In the genomic region with DNA sequence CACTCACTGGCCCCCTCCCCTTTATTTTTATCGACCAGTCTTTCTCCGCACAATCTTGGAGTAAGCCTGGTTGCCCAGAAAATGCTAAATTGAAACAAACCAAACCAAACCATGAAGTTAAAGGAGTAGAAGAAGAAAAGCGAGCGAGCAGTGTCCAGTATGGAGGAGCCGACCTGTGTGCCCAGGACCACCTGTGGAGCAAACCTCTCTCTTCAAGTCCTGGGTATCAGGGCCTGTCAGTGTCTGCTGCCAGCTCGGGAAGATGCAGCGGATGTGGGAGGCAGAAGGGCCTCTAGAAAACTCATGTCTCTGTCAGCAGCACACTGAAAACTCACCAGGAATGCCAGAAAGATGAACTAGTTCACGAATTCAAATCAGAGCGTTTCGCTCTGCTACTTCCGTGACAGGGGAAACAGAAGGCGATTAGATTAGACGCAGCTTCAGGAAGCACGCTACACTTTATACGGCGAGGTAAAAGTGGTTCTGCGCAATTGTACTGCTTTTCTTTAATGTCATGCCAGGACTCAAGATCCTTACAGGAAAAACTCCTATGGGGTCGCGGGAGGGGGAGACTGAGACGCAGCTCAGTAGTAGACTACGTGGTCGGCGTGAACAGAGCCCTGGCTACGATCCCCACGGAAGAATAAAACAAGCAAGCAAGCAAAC, we compare ENCODE assay signal across 8 mouse cellular contexts. TPM values are rescaled to one million over a fixed set of nuclear protein-coding genes. Genes with fewer than 3 reads are reported as not detected.
A peak's percentile ranks its signal among the peaks of the same experiment; 100 is the strongest.
DNase-seq lines count a peak whose midpoint lies in the region; ATAC-seq and TF ChIP-seq lines count a peak whose summit lies in the region.

No protein-coding gene starts in this region.

- H3K4me3 ChIP-seq in heart, embryonic 10.5 days = peak overlapping the region; percentile 65
- H3K4me3 ChIP-seq in ES-E14 (ENCODE audit: insufficient read depth in 1 of 2, low read depth in 1 of 2, low read length in 2 of 2, poor library complexity in 1 of 2, severe bottlenecking in 1 of 2) = peak overlapping the region; percentile 15 to 50; a peak in 3 of 4 replicates
- H3K4me3 ChIP-seq in forebrain, embryonic 14.5 days (ENCODE audit: low read depth, low read length) = peak overlapping the region; percentile 35
- peak overlapping the region; percentile 35 for H3K4me3 ChIP-seq in limb, embryonic 11.5 days (ENCODE audit: low read depth, low read length)
- H3K4me3 ChIP-seq in midbrain, embryonic 16.5 days (ENCODE audit: low read depth, low read length) = peak overlapping the region; percentile 43

- no peak overlapping the region for H3K9ac ChIP-seq in ES-E14 (ENCODE audit: insufficient read depth, low read depth, low read length, poor library complexity, severe bottlenecking)
- peak overlapping the region; percentile 48; the same call in 1 of the 2 replicates for H3K9ac ChIP-seq in forebrain, embryonic 14.5 days (ENCODE audit: low read length)
- peak overlapping the region; percentile 48 for H3K9ac ChIP-seq in limb, embryonic 11.5 days (ENCODE audit: low read length)
- H3K9ac ChIP-seq in midbrain, embryonic 16.5 days (ENCODE audit: low read depth, low read length) = peak overlapping the region; percentile 37

- H3K27ac ChIP-seq in heart, embryonic 10.5 days = peak overlapping the region; percentile 59
- no peak overlapping the region for H3K27ac ChIP-seq in ES-E14 (ENCODE audit: insufficient read depth, low read depth, low read length, poor library complexity, severe bottlenecking)
- 0 out of 2 replicates have a peak overlapping the region, but pooled peaks have one; percentile 21 for H3K27ac ChIP-seq in forebrain, embryonic 14.5 days (ENCODE audit: low read depth, low read length)
- H3K27ac ChIP-seq in limb, embryonic 11.5 days (replicated peaks; ENCODE audit: low read depth, low read length) = no peak overlapping the region
- no peak overlapping the region for H3K27ac ChIP-seq in midbrain, embryonic 16.5 days (ENCODE audit: low read length)

- no peaks in the 10 kb centered on the region for H3K9me3 ChIP-seq in heart, embryonic 10.5 days
- no peaks in the 10 kb centered on the region for H3K9me3 ChIP-seq in ES-E14 (ENCODE audit: control insufficient read depth, insufficient read depth, low read depth, low read length)
- H3K9me3 ChIP-seq in forebrain, embryonic 14.5 days (replicated peaks; ENCODE audit: control insufficient read depth, low read length) = no peaks in the 10 kb centered on the region
- H3K9me3 ChIP-seq in limb, embryonic 11.5 days (ENCODE audit: control insufficient read depth, low read length) = no peaks in the 10 kb centered on the region
- H3K9me3 ChIP-seq in midbrain, embryonic 16.5 days (replicated peaks; ENCODE audit: control insufficient read depth, low read length, poor library complexity, severe bottlenecking) = no peaks in the 10 kb centered on the region

- DNase-seq in heart, embryonic 10.5 days (ENCODE audit: low spot score) = no peak
- no peak for DNase-seq in heart, adult 9 months (ENCODE audit: low spot score in 2 of 2)
- no peak for DNase-seq in ES-E14 (ENCODE audit: low read depth, low spot score)
- DNase-seq in forebrain, embryonic 14.5 days (ENCODE audit: low spot score) = peak; percentile 47
- no peak for DNase-seq in limb, embryonic 11.5 days (ENCODE audit: low spot score)
- DNase-seq in layer of hippocampus, postnatal 25 days (ENCODE audit: extremely low spot score in 1 of 2, low spot score in 1 of 2) = no peak
- no peak for DNase-seq in urinary bladder, postnatal 36 days (ENCODE audit: low spot score in 2 of 2)

- H3K4me2 ChIP-seq in forebrain, embryonic 14.5 days (ENCODE audit: low read length) = peak overlapping the region; percentile 88
- H3K4me2 ChIP-seq in limb, embryonic 11.5 days (ENCODE audit: low read depth, severe bottlenecking) = peak overlapping the region; percentile 90
- peak overlapping the region; percentile 74 for H3K4me2 ChIP-seq in midbrain, embryonic 16.5 days (ENCODE audit: low read length)

- H3K27me3 ChIP-seq in heart, embryonic 10.5 days (ENCODE audit: insufficient read depth, poor library complexity, severe bottlenecking) = peaks cover 22% of the 10 kb centered on the region
- 0 out of 2 replicates have a peak, but pooled peaks cover 8% of the 10 kb centered on the region for H3K27me3 ChIP-seq in forebrain, embryonic 14.5 days (replicated peaks; ENCODE audit: control insufficient read depth, insufficient read depth, low read length)
- no peaks in the 10 kb centered on the region for H3K27me3 ChIP-seq in limb, embryonic 11.5 days (ENCODE audit: control insufficient read depth, insufficient read depth, low read length)
- peaks cover 3% of the 10 kb centered on the region for H3K27me3 ChIP-seq in midbrain, embryonic 16.5 days (ENCODE audit: control insufficient read depth, insufficient read depth, low read depth, low read length)

- in situ Hi-C loops in ES-E14 (cut with MboI; ENCODE audit: low sequenced_read_pairs in 2 of 2, unreplicated experiment in 2 of 2) = no loop called here

- 0 out of 2 replicates have a peak, but pooled peaks have one; percentile 3 for ATAC-seq in forebrain, embryonic 14.5 days
- no peak for ATAC-seq in limb, embryonic 11.5 days (ENCODE audit: insufficient number of reproducible peaks, low FRiP score, low TSS enrichment, low read depth)
- no peak for ATAC-seq in midbrain, embryonic 16.5 days

- 5% methylated on average over 25 of the region's 25 CpGs for WGBS in heart, embryonic 10.5 days
- WGBS in forebrain, embryonic 14.5 days = 5% methylated on average over 25 of the region's 25 CpGs
- WGBS in limb, embryonic 11.5 days = 5% methylated on average over 25 of the region's 25 CpGs
- 3% methylated on average over 25 of the region's 25 CpGs for WGBS in midbrain, embryonic 16.5 days

- H3K4me1 ChIP-seq in heart, embryonic 10.5 days = peaks cover 51% of the 10 kb centered on the region
- peaks cover 0 to 18% of the 10 kb centered on the region in 2 experiments; a peak in 2 of 4 replicates for H3K4me1 ChIP-seq in ES-E14 (ENCODE audit: control insufficient read depth in 2 of 2, insufficient read depth in 2 of 2, low read length in 2 of 2, poor library complexity in 1 of 2)
- peaks cover 19% of the 10 kb centered on the region for H3K4me1 ChIP-seq in forebrain, embryonic 14.5 days (ENCODE audit: control insufficient read depth, insufficient read depth, low read length)
- H3K4me1 ChIP-seq in limb, embryonic 11.5 days (ENCODE audit: control insufficient read depth, insufficient read depth, low read length) = peaks cover 34% of the 10 kb centered on the region
- H3K4me1 ChIP-seq in midbrain, embryonic 16.5 days (ENCODE audit: control insufficient read depth, insufficient read depth, low read length) = peaks cover 30% of the 10 kb centered on the region

- H3K36me3 ChIP-seq in heart, embryonic 10.5 days = no peaks in the 10 kb centered on the region
- H3K36me3 ChIP-seq in ES-E14 (ENCODE audit: control insufficient read depth, insufficient read depth, low read length, poor library complexity, severe bottlenecking) = no peaks in the 10 kb centered on the region
- H3K36me3 ChIP-seq in forebrain, embryonic 14.5 days (ENCODE audit: control insufficient read depth, insufficient read depth, low read length) = no peaks in the 10 kb centered on the region
- no peaks in the 10 kb centered on the region for H3K36me3 ChIP-seq in limb, embryonic 11.5 days (ENCODE audit: control insufficient read depth, insufficient read depth, low read length)
- no peaks in the 10 kb centered on the region for H3K36me3 ChIP-seq in midbrain, embryonic 16.5 days (ENCODE audit: control insufficient read depth, insufficient read depth, low read length)

TF ChIP-seq in ES-E14, 5 proteins besides CTCF, POLR2A, EP300 and RAD21:
- TF ChIP-seq HCFC1 (IDR thresholded peaks at IDR 0.05; ENCODE audit: borderline replicate concordance, insufficient read depth, low read length) (no peak), ZC3H11A (IDR thresholded peaks at IDR 0.05; ENCODE audit: borderline replicate concordance, low read depth, low read length) (no peak), ZNF384 (IDR thresholded peaks at IDR 0.05; ENCODE audit: low read depth, low read length) (no peak), MAFK (IDR thresholded peaks at IDR 0.05; ENCODE audit: insufficient read depth, low read depth, low read length) (no peak), CHD2 (IDR thresholded peaks at IDR 0.05; ENCODE audit: low read depth, low read length) (no peak)
TF ChIP-seq in ES-E14: peak in this region for 0.

RNA-seq across cellular contexts. Expression of a gene that starts 45.2 kb away (rescaled TPM):
- 12.9 and 18.4 TPM in 2 replicates for polyA plus RNA-seq in heart, embryonic 10.5 days (2016; fragmentation: Nextera tagmentation; extraction: Ambion mirVana)
- 37.9 and 55.6 TPM in 2 replicates for total RNA-seq in ES-E14 (2012; rRNA removed)
- 14.8 and 22.8 TPM in 2 replicates for polyA plus RNA-seq in forebrain, embryonic 14.5 days (2014; fragmentation: Nextera tagmentation; extraction: Ambion mirVana)
- 33.7 and 34.2 TPM in 2 replicates for polyA plus RNA-seq in limb, embryonic 11.5 days (2014; fragmentation: Nextera tagmentation; extraction: Ambion mirVana)
- polyA plus RNA-seq in midbrain, embryonic 16.5 days (2015; fragmentation: Nextera tagmentation; extraction: Ambion mirVana) = 26.5 and 28.3 TPM in 2 replicates
- total RNA-seq in layer of hippocampus, postnatal 25 days (2021) = 10 to 100 TPM; 14.5 to 21.8 TPM

Comparison
In these comparisons a context has a peak if more than half of its experiments do, and no peak if none do; other contexts are left out.
1. H3K27ac ChIP-seq: peak in heart, embryonic 10.5 days (single experiment) and forebrain, embryonic 14.5 days (single experiment); none in ES-E14 (single experiment), limb, embryonic 11.5 days (single experiment) and midbrain, embryonic 16.5 days (single experiment).
2. Peak in every context shown above with its lines, with median percentiles within 50 percentile points of each other: H3K4me3 ChIP-seq and H3K4me2 ChIP-seq.